Mouse (Mus musculus): ENCODE results near the gene Elane.

- TF ChIP-seq CTCF (IDR thresholded peaks at IDR 0.05; ENCODE audit: insufficient read depth, low read depth, low read length) (no peak), POLR2A (IDR thresholded peaks at IDR 0.05; ENCODE audit: insufficient read depth, low read depth, low read length) (no peak)
Measured at GRCm38 (mm10) chr10:79932736-79933135, 46.7 kb downstream of the Elane start.
